Mouse (Mus musculus) layer of hippocampus, adult 2 months (tissue): ENCODE results near the gene Arrb1. TPM values are rescaled to one million over a fixed set of nuclear protein-coding genes. Genes with fewer than 3 reads are reported as not detected.
A peak's percentile ranks its signal among the peaks of the same experiment; 100 is the strongest.

Experiments
- DNase-seq, 2 experiments: peaks; one replicate each; pipeline ENCODE4 v3.0.0; 2022; ENCODE audit warnings: low spot score in 2 of 2
- H3K27ac ChIP-seq: fragments of 200-600 bp; 2 replicates; pipeline ENCODE4 v1.8.1; 2022
- H3K4me3 ChIP-seq: fragments of 200-600 bp; 2 replicates; pipeline ENCODE4 v1.8.1; 2022; ENCODE audit warnings: mild to moderate bottlenecking
- CTCF ChIP-seq: fragments of 200-600 bp; conservative IDR thresholded peaks from 2 replicates; pipeline ENCODE4 v1.8.1; 2022; ENCODE audit warnings: antibody characterized with exemption, mild to moderate bottlenecking, moderate library complexity
- total RNA-seq, 2 experiments: library from RNA; stranded (reverse); gene quantifications; 2 replicates each; pipeline ENCODE4 v1.2.3; 2021

Gene Arrb1
- total RNA-seq, 2 experiments from 2014 or later, result 143 to 148 TPM

DNA sequence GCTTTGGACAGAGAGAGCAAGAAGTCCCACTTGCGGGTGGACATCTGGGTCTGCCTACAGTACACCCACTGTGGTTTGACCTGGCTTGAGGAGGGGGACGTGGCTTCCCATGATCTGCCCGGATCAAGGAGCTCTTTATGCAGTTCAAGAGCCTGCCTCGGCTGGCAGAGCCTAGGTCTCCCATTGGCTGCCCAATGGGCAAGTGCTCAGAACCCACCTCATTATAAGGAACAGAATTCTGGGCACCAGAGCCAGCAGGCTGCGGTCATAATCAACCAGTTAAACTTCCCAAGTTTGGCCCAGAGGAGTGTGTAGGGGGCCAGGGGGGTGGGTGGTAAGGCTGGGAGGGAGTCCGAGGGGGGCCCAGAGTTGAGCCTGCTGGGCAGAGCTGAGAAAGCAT is 9.0 kb downstream of the Arrb1 start:
- peak in 1 of 2 experiments; percentile 65 for DNase-seq
- Histone ChIP-seq H3K4me3 (no peak overlapping the region), H3K27ac (peak overlapping the region; percentile 87)
- TF ChIP-seq CTCF, result no peak

DNA sequence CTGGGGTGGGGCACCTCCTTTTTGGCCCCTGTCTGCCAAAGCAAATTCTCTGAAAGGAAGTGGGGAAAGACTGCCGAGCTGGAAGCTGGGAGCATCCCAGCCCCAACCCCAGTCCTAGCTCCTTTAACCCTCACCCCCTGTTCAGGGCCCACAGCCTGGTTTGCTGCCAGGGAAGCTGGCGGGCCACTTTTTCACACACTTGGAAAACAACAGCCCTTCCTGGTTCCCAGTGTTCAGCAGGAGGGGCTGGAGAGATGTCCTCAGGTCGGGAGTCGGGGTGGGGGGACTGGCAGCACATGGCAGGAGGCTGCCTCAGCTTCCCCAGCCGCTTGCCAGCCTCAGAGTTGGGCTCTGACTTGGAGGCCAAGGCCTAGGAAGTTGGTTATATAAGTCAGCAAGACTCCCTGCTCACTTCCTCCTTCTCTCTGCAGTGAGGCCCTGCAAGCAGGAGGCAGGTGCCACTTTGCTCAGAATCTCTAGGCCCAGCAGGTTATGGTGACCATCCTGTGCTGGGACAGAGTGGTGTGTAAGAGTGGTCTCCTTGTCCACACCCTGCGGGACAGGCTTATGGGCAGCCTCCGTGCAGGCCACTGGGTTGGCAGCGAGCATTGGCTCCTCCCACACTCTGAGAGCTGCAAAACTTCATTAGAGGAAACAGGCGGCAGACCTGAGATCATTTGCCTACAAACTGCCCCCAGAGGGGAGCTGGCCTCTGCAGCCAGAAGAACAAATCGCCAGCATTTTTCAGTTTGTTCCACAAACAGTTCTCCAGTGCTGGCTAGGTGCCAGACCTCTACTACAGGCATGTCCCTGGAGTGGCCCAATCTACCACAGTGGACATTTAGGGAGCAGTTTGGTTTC is 10.8 kb downstream of the Arrb1 start:
- peak; percentile 52 to 61 for DNase-seq
- peak overlapping the region; percentile 87 for H3K27ac ChIP-seq
- peak; percentile 26; the same call in 1 of the 2 replicates for TF ChIP-seq CTCF
- no peak overlapping the region for H3K4me3 ChIP-seq

DNA sequence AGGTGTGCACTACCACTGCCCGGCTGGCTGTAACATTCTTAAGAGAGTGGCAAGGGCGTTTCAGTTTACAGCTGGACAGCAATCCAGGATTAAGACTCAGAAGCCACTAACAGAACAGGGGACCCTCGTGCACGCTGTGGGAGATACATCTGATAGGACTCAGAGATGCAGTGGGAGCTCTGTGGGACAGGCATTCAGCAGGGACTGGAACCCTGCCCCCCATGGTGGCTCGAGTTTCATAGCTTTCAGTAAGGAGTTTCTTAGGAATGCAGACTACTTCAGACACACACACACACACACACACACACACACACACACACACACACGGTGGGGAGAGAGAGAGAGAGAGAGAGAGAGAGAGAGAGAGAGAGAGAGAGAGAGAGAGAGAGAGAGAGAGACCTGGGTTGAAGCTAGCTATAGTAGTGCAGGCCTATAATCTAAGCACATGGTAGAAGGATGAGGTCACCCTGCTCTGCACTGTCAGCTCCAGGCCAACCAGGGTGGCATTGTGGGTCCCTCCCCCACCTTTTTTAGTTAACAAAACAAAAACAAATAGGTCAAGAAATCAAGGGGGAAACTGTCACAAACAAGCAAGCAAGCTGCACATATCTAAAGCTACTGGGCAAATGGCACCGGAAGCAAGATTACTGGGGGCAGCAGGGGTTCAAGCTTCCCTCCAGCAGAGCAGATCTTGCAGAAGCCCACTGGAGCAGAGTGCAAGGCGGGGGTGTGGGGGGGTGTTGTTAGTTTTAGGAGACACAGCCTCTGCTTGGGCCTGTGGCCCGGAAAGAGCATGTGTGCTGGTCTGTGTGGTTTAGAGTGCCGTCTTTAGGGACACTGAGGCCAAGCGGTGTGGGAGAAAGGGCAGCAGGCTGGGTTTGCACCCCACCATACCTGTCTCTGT is 12.6 kb downstream of the Arrb1 start:
- H3K27ac ChIP-seq, result peak overlapping the region; percentile 65

DNA sequence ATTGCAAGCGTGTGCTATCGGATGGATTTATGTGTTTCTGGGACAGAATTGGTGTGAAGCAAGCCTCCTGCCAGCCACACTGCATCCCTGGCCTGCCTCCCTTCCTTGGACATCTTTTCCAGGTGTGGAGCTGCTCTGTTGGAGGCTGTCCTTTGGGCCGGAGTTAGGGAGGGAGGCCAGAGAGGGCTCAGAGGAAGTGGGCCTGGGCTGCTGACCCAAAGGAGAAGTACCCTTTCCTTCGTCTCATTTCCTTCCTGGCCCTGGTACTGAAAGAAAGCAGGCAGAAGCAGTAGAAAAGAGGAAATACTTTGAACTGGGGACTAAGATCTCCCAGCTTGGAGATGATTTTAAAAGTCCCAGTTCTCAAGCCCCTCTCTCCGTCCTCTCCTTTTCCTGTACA is 14.4 kb downstream of the Arrb1 start:
- DNase-seq, result no peak
- Histone ChIP-seq H3K4me3 (no peak overlapping the region), H3K27ac (peak overlapping the region; percentile 65; the same call in 1 of the 2 replicates)
- TF ChIP-seq CTCF, result no peak

More for the DNA sequence above, 12.6 kb downstream of the Arrb1 start:
- TF ChIP-seq CTCF, result no peak
- H3K4me3 ChIP-seq, result no peak overlapping the region
- DNase-seq, result no peak

DNA sequence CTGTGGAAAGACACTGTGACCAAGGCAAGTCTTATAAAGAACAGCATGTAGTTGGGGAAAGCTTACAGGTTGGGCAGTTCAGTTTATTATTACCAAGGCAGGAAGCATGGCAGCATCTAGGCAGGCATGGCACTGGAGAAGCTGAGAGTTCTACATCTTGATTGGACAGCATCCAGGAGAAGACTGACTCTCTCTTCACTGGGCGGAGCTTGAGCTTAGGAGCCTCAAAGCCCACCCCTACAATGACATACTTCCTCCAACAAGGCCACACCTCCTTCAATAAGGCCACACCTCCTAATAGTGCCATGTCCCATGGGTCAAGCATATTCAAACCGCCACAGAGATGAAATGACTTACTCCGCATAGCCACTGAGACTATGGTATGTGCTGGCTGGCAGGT is 16.4 kb downstream of the Arrb1 start:
- no peak overlapping the region for H3K27ac ChIP-seq
- no peak for DNase-seq
- no peak overlapping the region for H3K4me3 ChIP-seq
- no peak for TF ChIP-seq CTCF

DNA sequence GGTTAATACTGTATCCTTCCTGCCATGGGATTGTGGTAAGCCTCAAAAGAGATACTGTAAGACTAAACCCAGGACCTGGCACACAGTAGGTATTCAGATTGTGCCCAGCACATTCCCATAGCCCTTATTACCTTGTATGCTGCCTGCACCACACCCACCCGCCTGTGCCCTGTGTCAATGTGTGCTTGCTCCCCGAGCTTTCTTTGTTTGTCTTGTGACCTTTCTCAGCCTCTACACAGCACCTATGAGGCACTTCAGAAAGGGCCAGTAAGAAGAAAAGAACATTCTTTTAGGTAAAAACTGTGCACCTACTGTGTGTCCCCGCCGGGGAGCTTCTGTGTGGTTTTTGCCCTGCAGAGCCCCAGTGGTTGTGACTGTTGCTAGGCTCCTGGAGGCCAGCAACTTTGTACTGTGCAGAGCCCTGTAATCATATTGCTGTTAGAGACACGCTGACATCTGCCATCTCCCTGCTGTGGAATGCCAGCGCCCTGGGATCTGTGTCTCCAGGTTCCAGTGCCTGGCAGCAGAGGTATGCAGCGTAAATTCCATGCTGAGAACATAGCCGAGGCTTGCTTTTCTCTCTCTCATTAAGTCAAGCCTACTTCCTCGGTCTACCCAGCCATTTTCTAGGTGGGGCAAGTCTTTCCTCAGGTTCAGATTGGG is 18.1 kb downstream of the Arrb1 start:
- TF ChIP-seq CTCF, result no peak
- Histone ChIP-seq H3K27ac (peak overlapping the region; percentile 54), H3K4me3 (no peak overlapping the region)
- no peak for DNase-seq

DNA sequence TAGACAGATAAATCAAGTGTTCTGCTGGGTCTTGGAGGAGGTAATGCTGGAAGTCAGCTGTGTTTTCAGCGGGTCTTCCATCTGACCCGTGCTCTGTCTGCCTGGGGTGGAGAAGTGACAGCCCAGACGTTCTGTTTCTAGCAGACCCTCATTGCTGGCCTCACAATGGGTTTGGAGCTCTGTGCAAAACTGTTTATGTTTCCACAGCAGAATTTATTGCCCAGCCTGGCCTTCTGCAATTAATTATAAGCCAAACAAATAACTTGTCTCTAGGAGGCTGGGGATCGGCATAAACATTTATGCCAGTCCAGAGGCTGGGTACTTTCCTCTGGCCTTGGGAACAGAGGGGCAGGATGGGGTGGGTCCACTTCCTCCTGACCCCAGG is 18.6 kb downstream of the Arrb1 start:
- TF ChIP-seq CTCF, result no peak
- no peak for DNase-seq
- Histone ChIP-seq H3K4me3 (no peak overlapping the region), H3K27ac (peak overlapping the region; percentile 54)

DNA sequence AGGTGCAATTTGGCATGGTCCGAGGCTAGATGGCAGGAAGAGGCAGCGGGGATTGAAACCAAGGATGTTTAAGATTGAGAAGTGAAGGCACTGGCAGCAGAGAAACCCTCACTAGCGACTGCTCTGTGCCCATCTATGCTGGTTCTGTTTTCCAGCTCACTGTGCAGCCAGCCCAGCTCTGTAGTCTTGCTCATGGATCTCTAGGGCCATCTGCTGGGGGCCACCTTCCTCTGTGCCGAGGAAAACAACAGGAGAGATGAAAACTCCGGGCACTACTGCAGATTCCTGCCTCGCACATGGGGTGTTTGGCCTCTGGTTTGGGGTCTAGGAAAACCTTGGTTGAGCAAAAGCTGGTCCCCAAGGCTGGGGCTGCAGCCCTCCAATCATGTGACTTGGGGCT is 20.6 kb downstream of the Arrb1 start:
- no peak overlapping the region for H3K4me3 ChIP-seq
- TF ChIP-seq CTCF, result peak; percentile 93
- peak; percentile 60 to 77 for DNase-seq
- H3K27ac ChIP-seq, result peak overlapping the region; percentile 73

DNA sequence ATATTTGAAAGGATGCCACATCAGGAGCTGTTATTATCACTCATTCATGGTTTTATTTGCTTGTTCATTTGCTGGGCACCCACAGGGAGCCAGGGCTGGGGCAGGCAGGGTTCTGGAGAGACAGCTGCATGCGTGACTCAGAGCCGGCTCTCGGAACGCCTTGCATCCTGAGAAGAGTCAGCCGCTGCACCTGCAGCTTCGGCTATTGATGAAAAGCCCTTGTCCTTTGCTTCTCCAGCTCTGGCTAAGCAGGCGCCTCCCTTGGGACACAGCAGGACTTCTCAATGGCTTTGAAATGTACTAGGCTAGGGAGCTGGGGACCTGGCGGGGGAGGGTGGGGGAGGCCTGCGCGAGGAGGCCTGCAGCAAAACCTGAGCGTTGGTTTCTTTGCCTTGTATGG is 23.8 kb downstream of the Arrb1 start:
- DNase-seq, result no peak
- Histone ChIP-seq H3K27ac (no peak overlapping the region), H3K4me3 (no peak overlapping the region)
- no peak for TF ChIP-seq CTCF

DNA sequence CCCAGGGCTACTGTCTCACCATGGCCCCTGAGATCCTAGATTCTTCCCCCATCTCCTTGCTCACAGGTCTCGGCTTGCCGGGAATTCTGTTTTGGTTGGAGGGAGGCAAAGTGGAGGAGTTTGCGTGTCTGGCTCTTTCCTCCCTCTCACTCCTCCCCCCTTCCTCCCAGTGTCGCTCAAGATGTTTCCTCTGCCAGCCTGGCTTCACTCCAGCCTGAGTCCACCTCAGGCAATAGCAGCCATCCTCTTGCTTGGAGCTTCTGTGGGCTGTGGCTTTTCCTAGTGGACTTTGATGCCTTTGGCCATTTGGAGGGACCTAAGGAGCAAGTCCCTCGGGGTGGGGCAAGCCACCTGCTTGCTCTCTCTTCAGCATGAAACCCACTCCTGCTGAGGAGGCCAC is 27.2 kb downstream of the Arrb1 start:
- DNase-seq, result peak; percentile 53 to 55
- TF ChIP-seq CTCF, result no peak
- Histone ChIP-seq H3K27ac (peak overlapping the region; percentile 39), H3K4me3 (no peak overlapping the region)

DNA sequence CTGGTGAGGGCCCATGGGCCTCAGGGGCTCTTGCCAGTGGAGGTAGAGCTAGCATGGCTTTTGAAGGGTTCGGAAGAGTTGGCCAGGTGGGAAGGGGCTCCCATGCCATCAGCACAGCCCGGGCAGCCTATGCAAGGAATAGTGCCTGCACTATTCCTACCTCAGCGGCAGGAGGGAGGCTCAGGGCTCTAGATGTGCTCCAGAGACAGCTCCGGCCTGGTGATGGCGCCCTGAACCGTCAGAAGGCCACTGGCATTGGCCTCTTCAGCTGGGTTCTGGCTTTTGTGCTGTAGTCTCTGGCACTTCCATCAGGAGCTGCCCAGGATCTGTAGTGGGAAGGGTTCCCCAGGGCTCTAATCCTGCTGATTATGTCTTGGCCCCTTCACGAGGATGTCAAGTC is 28.0 kb downstream of the Arrb1 start:
- TF ChIP-seq CTCF, result peak; percentile 45
- H3K4me3 ChIP-seq, result no peak overlapping the region

DNA sequence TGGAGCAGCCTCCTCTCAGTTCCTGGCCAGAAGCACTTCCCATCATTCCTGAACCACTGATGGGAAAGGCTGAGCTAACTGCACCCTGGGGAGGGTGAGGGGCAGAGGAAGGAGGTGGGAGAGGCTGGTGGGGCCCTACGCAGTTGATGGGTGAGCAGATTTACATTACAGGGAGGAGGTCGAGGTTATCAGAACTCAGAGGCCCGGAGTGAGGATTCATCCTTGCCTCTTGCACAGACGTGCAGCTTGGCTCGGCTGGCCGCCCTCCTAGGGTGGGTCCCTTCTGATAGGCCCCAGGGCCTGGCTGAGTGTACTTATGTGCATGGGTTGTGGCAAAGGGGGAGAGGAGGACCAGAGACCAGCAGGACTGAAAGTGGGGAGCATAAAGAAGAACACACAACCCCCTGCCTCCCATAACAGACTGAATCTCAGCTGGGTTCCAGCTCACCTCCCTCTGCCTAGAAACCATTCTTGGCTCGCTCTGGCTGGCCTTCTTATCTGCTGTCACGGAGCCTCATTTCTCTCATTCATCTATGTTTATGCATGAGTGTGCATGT is 30.1 kb downstream of the Arrb1 start:
- no peak for DNase-seq
- Histone ChIP-seq H3K27ac (peak overlapping the region; percentile 43), H3K4me3 (no peak overlapping the region)
- no peak for TF ChIP-seq CTCF

More for the DNA sequence above, 28.0 kb downstream of the Arrb1 start:
- no peak for DNase-seq
- peak overlapping the region; percentile 39 for H3K27ac ChIP-seq
